Mouse (Mus musculus): Measurements from ENCODE around the gene Dab1. TPM values are rescaled to one million over a fixed set of nuclear protein-coding genes. Genes with fewer than 3 reads are reported as not detected.

Gene Dab1
- polyA plus RNA-seq, 1 experiment from 2014 or later: 1.2 TPM

DNA sequence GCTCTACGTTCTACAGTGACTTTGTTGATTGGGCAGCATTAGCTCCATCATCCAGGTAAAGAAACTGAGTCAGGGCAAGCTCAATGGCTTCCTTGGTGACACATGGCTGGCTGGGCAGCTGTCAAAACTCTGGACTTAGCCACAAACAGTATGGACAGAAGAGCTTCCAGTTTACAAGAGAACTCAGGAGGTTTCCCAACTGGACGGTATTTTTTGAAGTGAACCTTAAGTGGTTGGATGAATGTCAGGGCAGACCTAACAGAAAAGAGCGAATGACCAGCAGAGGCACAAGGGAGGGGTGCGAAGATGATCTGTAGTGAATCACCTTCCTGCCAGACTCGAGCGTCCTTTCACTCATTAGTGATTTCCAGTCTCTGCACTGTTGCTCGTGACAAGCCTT, 857.7 kb downstream of the Dab1 start:
- Histone ChIP-seq H3K36me3 (replicated peaks) (no peaks in the 10 kb centered on the region), H3K27ac (replicated peaks) (no peak overlapping the region), H3K9me3 (replicated peaks) (no peaks in the 10 kb centered on the region), H3K4me3 (replicated peaks) (no peak overlapping the region), H3K9ac (no peak overlapping the region), H3K4me2 (no peak overlapping the region), H3K27me3 (no peaks in the 10 kb centered on the region), H3K4me1 (replicated peaks) (no peaks in the 10 kb centered on the region)
- WGBS (ENCODE audit: insufficient replicate concordance): 66% methylated on average over 7 of the region's 7 CpGs
- no peak for ATAC-seq (ENCODE audit: insufficient read depth)

DNA sequence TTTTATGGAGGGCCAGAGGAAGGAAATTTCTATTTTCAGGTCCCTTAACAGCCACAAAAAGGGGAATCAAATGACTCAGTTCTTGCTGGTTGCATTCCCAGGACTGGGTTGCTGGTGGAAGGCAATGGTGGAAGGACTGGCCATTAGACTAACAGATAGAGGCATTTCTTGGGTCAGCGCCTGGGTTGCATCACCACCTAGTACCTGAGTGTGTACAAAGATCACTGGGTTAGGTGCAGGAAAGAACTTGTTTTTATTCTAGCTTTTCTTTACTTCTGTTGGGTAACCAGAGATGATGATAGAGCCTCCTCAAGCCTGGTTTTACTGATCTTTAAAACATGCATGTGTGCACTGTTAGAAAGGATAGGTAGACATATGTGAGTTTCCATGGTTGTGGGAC, 864.8 kb downstream of the Dab1 start:
- Histone ChIP-seq H3K9ac (no peak overlapping the region), H3K36me3 (replicated peaks) (no peaks in the 10 kb centered on the region), H3K27me3 (no peaks in the 10 kb centered on the region), H3K27ac (replicated peaks) (no peak overlapping the region), H3K9me3 (replicated peaks) (no peaks in the 10 kb centered on the region), H3K4me2 (no peak overlapping the region), H3K4me3 (replicated peaks) (no peak overlapping the region), H3K4me1 (replicated peaks) (no peaks in the 10 kb centered on the region)
- ATAC-seq (ENCODE audit: insufficient read depth): no peak
- WGBS (ENCODE audit: insufficient replicate concordance): 63% methylated on average over 1 of the region's 1 CpGs

DNA sequence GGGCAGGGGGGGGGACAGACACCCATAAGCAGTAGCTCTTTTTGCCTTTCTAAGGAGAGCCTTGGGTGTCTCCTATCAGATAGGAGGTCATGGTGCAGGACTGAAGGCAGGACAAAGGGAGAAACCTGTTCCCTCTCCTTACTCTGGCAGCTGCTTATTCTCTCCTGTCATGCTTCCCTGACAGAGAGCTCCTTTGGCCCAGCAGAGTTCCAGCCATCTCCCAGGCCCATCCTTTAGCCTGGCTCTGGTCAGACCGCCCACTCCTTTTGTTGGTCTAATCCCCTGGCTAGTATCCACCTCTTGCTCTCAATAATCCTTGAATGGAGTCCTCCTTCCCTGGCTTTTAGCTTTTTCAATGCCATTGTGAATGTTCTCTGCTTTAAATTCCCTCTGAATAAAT, 878.1 kb downstream of the Dab1 start:
- Histone ChIP-seq H3K36me3 (replicated peaks) (no peaks in the 10 kb centered on the region), H3K27me3 (no peaks in the 10 kb centered on the region), H3K4me2 (no peak overlapping the region), H3K9me3 (replicated peaks) (no peaks in the 10 kb centered on the region), H3K4me3 (replicated peaks) (no peak overlapping the region), H3K9ac (no peak overlapping the region), H3K4me1 (replicated peaks) (0 out of 2 replicates have a peak, but pooled peaks cover 3% of the 10 kb centered on the region), H3K27ac (replicated peaks) (no peak overlapping the region)
- ATAC-seq (ENCODE audit: insufficient read depth): no peak
- WGBS (ENCODE audit: insufficient replicate concordance): 75% methylated on average over 1 of the region's 1 CpGs

DNA sequence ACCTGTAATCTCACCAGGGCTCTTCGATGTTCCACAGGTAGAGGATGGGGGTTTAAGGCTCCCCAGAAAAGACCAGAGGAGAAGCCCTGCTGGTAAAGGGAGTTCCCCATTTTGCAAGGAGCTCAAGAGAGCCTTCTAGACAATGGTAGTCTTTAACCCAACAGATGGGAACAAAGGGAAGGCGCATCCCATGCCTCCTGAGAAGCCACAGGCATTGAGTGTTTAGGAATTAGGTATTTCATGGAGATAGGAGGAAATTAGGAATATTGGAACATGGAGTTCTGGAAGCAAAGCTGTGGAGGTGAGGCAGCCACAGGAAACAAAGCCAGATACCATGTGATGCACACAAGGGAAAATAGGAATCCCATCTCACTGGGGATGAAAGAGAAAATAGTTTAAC, 881.0 kb downstream of the Dab1 start:
- ATAC-seq (ENCODE audit: insufficient read depth): no peak
- H3K4me3 ChIP-seq (replicated peaks): no peak overlapping the region
- no peak overlapping the region for H3K4me2 ChIP-seq
- H3K27me3 ChIP-seq: no peaks in the 10 kb centered on the region
- 65% methylated on average over 2 of the region's 2 CpGs for WGBS (ENCODE audit: insufficient replicate concordance)
- H3K36me3 ChIP-seq (replicated peaks): no peaks in the 10 kb centered on the region
- H3K27ac ChIP-seq (replicated peaks): no peak overlapping the region
- no peaks in the 10 kb centered on the region for H3K9me3 ChIP-seq (replicated peaks)
- 0 out of 2 replicates have a peak, but pooled peaks cover 3% of the 10 kb centered on the region for H3K4me1 ChIP-seq (replicated peaks)
- no peak overlapping the region for H3K9ac ChIP-seq

DNA sequence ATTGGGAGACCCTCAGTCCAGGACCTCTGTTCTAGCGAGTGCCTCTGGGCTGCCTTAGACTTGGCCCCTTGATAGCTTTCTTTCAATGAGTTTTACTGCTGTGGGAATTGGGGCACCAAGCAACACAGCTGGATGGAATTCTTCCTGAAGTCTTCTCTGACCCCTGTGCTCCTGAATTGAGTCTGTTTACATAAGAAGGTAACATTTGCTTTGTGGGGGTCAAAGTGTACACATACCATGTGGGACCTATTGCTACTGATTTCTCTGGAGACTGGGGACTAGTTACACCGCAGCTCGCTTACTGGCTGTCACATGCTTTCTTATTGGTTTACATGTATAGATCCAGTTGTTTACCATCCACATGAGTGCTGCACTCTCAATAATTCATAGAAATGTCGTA, 881.5 kb downstream of the Dab1 start:
- Histone ChIP-seq H3K36me3 (replicated peaks) (no peaks in the 10 kb centered on the region), H3K27me3 (no peaks in the 10 kb centered on the region), H3K9ac (no peak overlapping the region), H3K9me3 (replicated peaks) (no peaks in the 10 kb centered on the region), H3K4me1 (replicated peaks) (0 out of 2 replicates have a peak, but pooled peaks cover 3% of the 10 kb centered on the region), H3K4me2 (no peak overlapping the region), H3K4me3 (replicated peaks) (no peak overlapping the region), H3K27ac (replicated peaks) (no peak overlapping the region)
- 49% methylated on average over 4 of the region's 4 CpGs for WGBS (ENCODE audit: insufficient replicate concordance)
- peak; percentile 47; the same call in 1 of the 2 replicates for ATAC-seq (ENCODE audit: insufficient read depth)

DNA sequence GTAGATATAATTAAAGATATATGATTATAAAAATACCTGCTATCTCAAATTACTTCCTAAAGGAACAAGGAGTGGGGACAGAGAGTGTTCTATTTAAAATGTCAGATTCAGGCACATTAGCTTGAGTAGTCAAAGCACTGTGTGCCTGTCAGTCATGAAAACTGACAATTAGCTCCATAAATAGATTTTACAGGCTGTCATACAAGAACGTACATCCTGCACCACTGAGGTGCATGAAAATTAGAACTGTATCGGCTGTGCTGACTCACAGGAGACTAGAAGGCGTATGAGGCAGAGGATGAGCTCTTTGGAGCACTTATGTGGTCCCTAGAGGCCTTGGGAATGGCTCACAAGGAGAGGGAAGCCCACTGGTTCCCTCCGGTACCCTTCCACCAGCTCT, 882.1 kb downstream of the Dab1 start:
- Histone ChIP-seq H3K4me1 (replicated peaks) (0 out of 2 replicates have a peak, but pooled peaks cover 3% of the 10 kb centered on the region), H3K9me3 (replicated peaks) (no peaks in the 10 kb centered on the region), H3K9ac (no peak overlapping the region), H3K36me3 (replicated peaks) (no peaks in the 10 kb centered on the region), H3K27me3 (no peaks in the 10 kb centered on the region), H3K4me2 (no peak overlapping the region), H3K4me3 (replicated peaks) (no peak overlapping the region), H3K27ac (replicated peaks) (no peak overlapping the region)
- WGBS (ENCODE audit: insufficient replicate concordance): 72% methylated on average over 4 of the region's 4 CpGs
- no peak for ATAC-seq (ENCODE audit: insufficient read depth)

DNA sequence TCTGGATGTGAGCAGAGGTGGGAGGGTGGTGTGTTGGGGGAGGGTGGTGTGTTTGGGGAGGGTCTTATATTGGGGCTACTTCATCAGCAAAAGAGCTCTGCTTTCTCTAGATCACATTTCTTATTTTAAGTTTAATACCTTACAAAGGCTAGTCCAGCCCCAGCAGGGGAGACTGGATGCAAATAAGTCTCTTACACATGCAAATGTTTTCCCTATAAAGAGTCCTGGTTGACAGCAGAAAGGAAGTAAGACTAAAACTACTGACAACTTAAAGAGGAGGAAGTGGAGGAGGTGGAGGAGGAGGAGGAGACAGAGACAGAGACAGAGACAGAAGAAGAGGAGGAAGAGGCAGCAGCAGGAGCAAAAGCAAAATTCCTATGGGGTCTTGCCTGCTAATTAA, 885.8 kb downstream of the Dab1 start:
- Histone ChIP-seq H3K4me3 (replicated peaks) (no peak overlapping the region), H3K4me2 (no peak overlapping the region), H3K27ac (replicated peaks) (no peak overlapping the region), H3K9ac (no peak overlapping the region), H3K4me1 (replicated peaks) (0 out of 2 replicates have a peak, but pooled peaks cover 3% of the 10 kb centered on the region), H3K27me3 (no peaks in the 10 kb centered on the region), H3K36me3 (replicated peaks) (no peaks in the 10 kb centered on the region), H3K9me3 (replicated peaks) (no peaks in the 10 kb centered on the region)
- ATAC-seq (ENCODE audit: insufficient read depth): no peak

DNA sequence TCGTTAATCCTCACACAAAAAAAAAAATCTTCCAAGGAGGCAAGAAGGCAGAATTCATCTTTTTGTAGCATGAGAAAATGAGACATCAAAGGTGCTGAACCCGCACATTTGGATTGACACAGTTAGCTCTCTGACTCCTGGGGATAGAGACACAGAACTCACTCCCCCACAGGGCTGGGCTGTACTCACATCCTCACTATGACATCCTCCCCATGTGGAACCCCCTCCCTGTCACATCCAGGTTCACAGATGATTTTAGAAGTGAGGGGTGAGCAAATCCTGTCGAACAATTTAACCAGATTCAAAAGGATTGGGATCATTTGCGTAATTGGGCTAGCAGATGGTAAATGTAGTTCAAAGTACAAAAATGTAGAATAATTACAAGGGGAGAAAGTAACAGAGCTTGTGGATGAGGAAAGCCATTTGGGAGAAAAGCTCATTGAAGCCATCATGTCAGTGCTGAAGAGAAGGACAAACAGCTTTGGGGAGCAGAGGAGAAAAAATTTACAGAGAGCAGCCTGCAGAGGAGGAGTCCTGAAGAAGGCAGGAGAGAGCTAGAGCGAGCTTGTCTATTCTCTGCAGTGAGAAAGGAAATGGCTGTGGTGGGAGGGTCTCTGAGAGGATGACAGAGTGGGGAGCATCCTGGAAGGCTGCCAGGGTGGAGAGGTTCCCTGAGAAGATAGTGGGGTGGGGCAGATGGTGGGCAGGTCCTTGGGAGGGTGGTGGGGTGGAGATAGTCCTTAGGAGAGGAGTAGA, 890.2 kb downstream of the Dab1 start:
- no peak overlapping the region for H3K9ac ChIP-seq
- H3K36me3 ChIP-seq (replicated peaks): no peaks in the 10 kb centered on the region
- no peaks in the 10 kb centered on the region for H3K4me1 ChIP-seq (replicated peaks)

DNA sequence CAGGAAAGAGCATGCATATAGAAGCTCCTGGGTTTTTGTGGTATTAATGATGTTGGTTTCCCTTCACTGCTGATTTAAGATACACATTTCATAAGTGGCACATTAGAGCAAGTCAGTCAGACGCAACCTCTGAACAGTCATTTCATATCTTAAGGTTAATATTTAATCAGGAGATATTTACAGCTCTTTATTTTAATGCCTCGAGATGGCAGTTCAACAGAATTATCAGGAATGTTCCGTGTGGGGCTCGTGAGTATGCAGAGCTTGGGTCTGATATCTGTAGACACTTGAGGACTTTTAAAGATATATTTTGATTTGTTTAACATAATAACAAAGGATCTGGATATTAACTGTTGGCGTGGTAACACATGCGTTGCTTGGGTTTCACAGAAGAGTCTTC, 892.7 kb downstream of the Dab1 start:
- 64% methylated on average over 6 of the region's 6 CpGs for WGBS (ENCODE audit: insufficient replicate concordance)
- Histone ChIP-seq H3K27me3 (no peaks in the 10 kb centered on the region), H3K4me3 (replicated peaks) (no peak overlapping the region), H3K27ac (replicated peaks) (no peak overlapping the region), H3K9ac (no peak overlapping the region), H3K4me1 (replicated peaks) (no peaks in the 10 kb centered on the region), H3K4me2 (no peak overlapping the region), H3K9me3 (replicated peaks) (no peaks in the 10 kb centered on the region), H3K36me3 (replicated peaks) (no peaks in the 10 kb centered on the region)
- no peak for ATAC-seq (ENCODE audit: insufficient read depth)

More for the DNA sequence above, 890.2 kb downstream of the Dab1 start:
- Histone ChIP-seq H3K9me3 (replicated peaks) (no peaks in the 10 kb centered on the region), H3K4me2 (no peak overlapping the region), H3K27me3 (no peaks in the 10 kb centered on the region), H3K27ac (replicated peaks) (no peak overlapping the region), H3K4me3 (replicated peaks) (no peak overlapping the region)
- 50% methylated on average over 5 of the region's 5 CpGs for WGBS (ENCODE audit: insufficient replicate concordance)
- no peak for ATAC-seq (ENCODE audit: insufficient read depth)

DNA sequence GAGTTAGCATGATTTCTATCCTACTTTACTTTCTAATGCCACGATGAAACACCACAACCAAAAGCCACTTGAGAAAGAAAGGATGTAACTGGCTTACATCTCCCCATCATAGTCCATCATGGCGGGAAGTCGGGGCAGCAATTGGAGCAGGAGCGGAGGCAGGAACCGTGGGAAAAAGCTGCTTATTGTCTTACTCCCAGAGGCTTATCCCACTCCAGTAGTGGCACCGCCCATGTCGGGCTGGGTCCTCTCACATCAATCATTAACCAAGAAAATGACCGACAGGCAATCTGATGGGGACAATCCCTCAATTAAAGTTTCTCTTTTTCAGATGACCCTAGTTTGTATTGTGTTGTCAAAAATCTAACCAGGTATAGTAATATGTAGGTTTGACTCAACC, 893.4 kb downstream of the Dab1 start:
- H3K9ac ChIP-seq: no peak overlapping the region
- H3K36me3 ChIP-seq (replicated peaks): no peaks in the 10 kb centered on the region
- no peak overlapping the region for H3K4me3 ChIP-seq (replicated peaks)
- H3K27me3 ChIP-seq: no peaks in the 10 kb centered on the region
- ATAC-seq (ENCODE audit: insufficient read depth): no peak
- 59% methylated on average over 8 of the region's 8 CpGs for WGBS (ENCODE audit: insufficient replicate concordance)
- no peaks in the 10 kb centered on the region for H3K9me3 ChIP-seq (replicated peaks)
- H3K4me1 ChIP-seq (replicated peaks): no peaks in the 10 kb centered on the region
- H3K4me2 ChIP-seq: no peak overlapping the region
- no peak overlapping the region for H3K27ac ChIP-seq (replicated peaks)

DNA sequence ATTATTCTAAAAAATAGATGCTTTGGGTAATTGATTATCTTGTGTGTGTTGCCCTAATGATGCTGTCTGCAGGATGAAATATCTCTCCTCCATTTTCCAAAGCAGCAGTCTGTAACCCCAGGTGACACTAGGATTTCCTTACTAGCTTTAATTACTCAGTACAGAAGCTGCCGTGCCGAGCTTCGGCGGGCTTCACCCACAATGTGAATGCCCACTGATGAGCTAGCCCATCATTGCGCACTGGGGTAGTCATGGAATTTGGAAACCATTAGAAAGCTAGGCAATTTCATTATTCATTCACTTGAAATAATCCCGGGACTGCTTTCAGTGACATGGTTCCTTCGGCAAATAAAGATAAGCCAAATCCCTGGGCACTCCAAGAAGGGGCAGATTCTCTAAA, 894.5 kb downstream of the Dab1 start:
- H3K9me3 ChIP-seq (replicated peaks): no peaks in the 10 kb centered on the region
- H3K36me3 ChIP-seq (replicated peaks): no peaks in the 10 kb centered on the region
- no peaks in the 10 kb centered on the region for H3K4me1 ChIP-seq (replicated peaks)
- H3K27ac ChIP-seq (replicated peaks): no peak overlapping the region
- 72% methylated on average over 7 of the region's 7 CpGs for WGBS (ENCODE audit: insufficient replicate concordance)
- H3K4me3 ChIP-seq (replicated peaks): no peak overlapping the region
- H3K27me3 ChIP-seq: no peaks in the 10 kb centered on the region
- no peak overlapping the region for H3K4me2 ChIP-seq
- no peak overlapping the region for H3K9ac ChIP-seq
- no peak for ATAC-seq (ENCODE audit: insufficient read depth)

DNA sequence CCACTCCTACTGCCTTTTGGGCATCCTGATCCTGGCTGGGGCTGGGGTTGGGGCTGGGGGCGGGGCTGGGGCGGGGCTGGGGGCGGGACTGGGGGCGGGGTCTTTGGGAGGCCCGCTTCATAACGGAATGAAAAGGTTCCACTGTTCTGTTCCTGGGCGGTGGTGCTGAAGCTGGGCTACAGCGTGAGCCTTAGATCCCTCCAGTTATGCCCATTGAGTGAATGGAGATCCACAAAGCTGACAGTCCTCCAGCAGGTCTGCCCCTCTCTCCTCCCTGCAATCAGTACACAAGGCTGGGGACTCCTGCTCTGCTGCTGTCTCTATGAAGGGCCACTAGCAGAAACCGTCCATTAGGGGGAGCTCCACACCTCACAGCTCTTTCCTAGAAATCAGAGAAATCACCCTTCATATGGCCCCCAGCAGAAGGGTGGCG, 895.4 kb downstream of the Dab1 start:
- Histone ChIP-seq H3K27me3 (no peaks in the 10 kb centered on the region), H3K9me3 (replicated peaks) (no peaks in the 10 kb centered on the region), H3K4me3 (replicated peaks) (peak overlapping the region; percentile 29; the same call in 1 of the 2 replicates), H3K27ac (replicated peaks) (no peak overlapping the region), H3K4me1 (replicated peaks) (no peaks in the 10 kb centered on the region), H3K4me2 (no peak overlapping the region), H3K9ac (no peak overlapping the region), H3K36me3 (replicated peaks) (no peaks in the 10 kb centered on the region)
- 1% methylated on average over 10 of the region's 10 CpGs for WGBS (ENCODE audit: insufficient replicate concordance)
- 0 out of 2 replicates have a peak, but pooled peaks have one; percentile 44 for ATAC-seq (ENCODE audit: insufficient read depth)
